In genomic region chr15:85991453-85992124, GRCm38 (mm10) we compare ENCODE assay signal across 8 mouse cellular contexts. TPM values are rescaled to one million over a fixed set of nuclear protein-coding genes. Genes with fewer than 3 reads are reported as not detected.
DNase-seq lines count a peak whose midpoint lies in the region; ATAC-seq lines count a peak whose summit lies in the region.

No protein-coding gene starts in this region.

- peak; percentile 32 for ATAC-seq in kidney, embryonic 16.5 days (ENCODE audit: low FRiP score, low TSS enrichment)
- no peak for ATAC-seq in granulocyte monocyte progenitor cell, adult 5-6 weeks (replicated peaks; ENCODE audit: poor library complexity, severe bottlenecking)

- no peaks in the 10 kb centered on the region for H3K36me3 ChIP-seq in kidney, embryonic 16.5 days (ENCODE audit: insufficient read depth, low read length)

- peak overlapping the region; percentile 87 for H3K27ac ChIP-seq in kidney, embryonic 16.5 days (ENCODE audit: low read length)

- WGBS in kidney, embryonic 16.5 days: 50% methylated on average over 5 of the region's 5 CpGs

- peak; percentile 46 for DNase-seq in embryo, embryonic 10 days (ENCODE audit: low spot score)
- DNase-seq in embryo, embryonic 9.5 days (ENCODE audit: extremely low spot score): no peak
- DNase-seq in fat pad, adult 2 months (ENCODE audit: extremely low read depth, low read depth, low spot score): peak; percentile 80
- DNase-seq in lung, postnatal 36 days: peak; percentile 77
- DNase-seq in left cerebral cortex, adult 9 months (ENCODE audit: low spot score in 2 of 2): no peak
- DNase-seq in frontal cortex, postnatal 14 days (ENCODE audit: low spot score in 2 of 2): no peak

- H3K4me1 ChIP-seq in kidney, embryonic 16.5 days (ENCODE audit: insufficient read depth, low read length): peaks cover 57% of the 10 kb centered on the region

- H3K9ac ChIP-seq in kidney, embryonic 16.5 days (replicated peaks; ENCODE audit: low read length): 0 out of 2 replicates have a peak overlapping the region, but pooled peaks have one; percentile 22

- no peak overlapping the region for H3K4me3 ChIP-seq in kidney, embryonic 16.5 days (ENCODE audit: low read length)

- no peaks in the 10 kb centered on the region for H3K27me3 ChIP-seq in kidney, embryonic 16.5 days (ENCODE audit: insufficient read depth, low read length)

- H3K9me3 ChIP-seq in kidney, embryonic 16.5 days (ENCODE audit: low read length): no peaks in the 10 kb centered on the region

- H3K4me2 ChIP-seq in kidney, embryonic 16.5 days (replicated peaks; ENCODE audit: low read depth, low read length): no peak overlapping the region

RNA-seq across cellular contexts. Expression of gene Celsr1, which starts 42.0 kb away (rescaled TPM):
- polyA plus RNA-seq in kidney, embryonic 16.5 days (2015; fragmentation: Nextera tagmentation; extraction: Ambion mirVana): 3.5 and 3.9 TPM in 2 replicates
- total RNA-seq in granulocyte monocyte progenitor cell, adult 5-6 weeks (2014; fragmentation: Nextera tagmentation): 8.0 and 12.6 TPM in 2 replicates
- total RNA-seq in granulocyte monocyte progenitor cell, adult 5-6 weeks (2017): 6.9 and 8.7 TPM in 2 replicates

Comparison
In these comparisons a context has a peak if more than half of its experiments do, and no peak if none do; other contexts are left out.
1. DNase-seq: peak in embryo, embryonic 10 days (single experiment), fat pad, adult 2 months (single experiment) and lung, postnatal 36 days (single experiment); none in embryo, embryonic 9.5 days (single experiment), left cerebral cortex, adult 9 months (0 of 2) and frontal cortex, postnatal 14 days (0 of 2).